In the genomic region with DNA sequence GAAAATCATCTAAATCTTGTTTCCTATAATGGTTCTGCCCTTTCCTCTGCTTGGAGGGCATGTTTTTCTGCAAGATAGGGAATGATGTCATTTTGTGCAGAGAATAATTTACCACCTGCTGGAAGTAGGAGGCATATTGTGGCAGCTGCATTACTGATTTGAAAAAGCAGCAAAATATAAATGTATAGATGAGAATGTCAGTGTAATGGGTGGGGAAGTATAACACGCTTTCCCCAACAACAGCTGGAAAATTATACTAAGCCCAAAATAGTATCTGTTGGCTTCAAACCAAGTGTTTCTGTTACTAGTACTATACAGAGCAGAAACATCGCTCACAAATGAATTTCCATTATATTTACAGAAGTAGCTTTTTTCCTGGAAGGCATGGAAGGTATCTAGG, we compare ENCODE assay signal across 19 mouse cellular contexts.
DNase-seq lines count a peak whose midpoint lies in the region; ATAC-seq and TF ChIP-seq lines count a peak whose summit lies in the region.
"Had no signal": no experiment of that assay in that cellular context is flagged by ENCODE, and none has a peak within 500 bp of the region (broad histone marks: within the 10 kb centered on the region; RNA-seq: fewer than 3 reads in every experiment).

No protein-coding gene starts in this region.

- DNase-seq in heart, postnatal 0 days (ENCODE audit: low spot score): peak; percentile 7
- no peak for DNase-seq in heart, embryonic 10.5 days (ENCODE audit: low spot score)
- DNase-seq in midbrain, embryonic 11.5 days (ENCODE audit: low spot score, missing footprints): no peak
- DNase-seq in thymus, postnatal 25 days: no peak
- DNase-seq: adrenal gland, postnatal 10 days; cerebellum, postnatal 36 days; gastrocnemius, postnatal 25 days; heart, postnatal 4 days; kidney, adult 2 months; kidney, postnatal 36 days; left cerebral cortex, postnatal 4 days; lung, postnatal 14 days had no signal

- no peaks in the 10 kb centered on the region for H3K27me3 ChIP-seq in heart, postnatal 0 days (ENCODE audit: control insufficient read depth, insufficient read depth, low read length)
- no peaks in the 10 kb centered on the region for H3K27me3 ChIP-seq in heart, embryonic 10.5 days (ENCODE audit: insufficient read depth, poor library complexity, severe bottlenecking)
- no peaks in the 10 kb centered on the region for H3K27me3 ChIP-seq in midbrain, embryonic 13.5 days
- no peaks in the 10 kb centered on the region for H3K27me3 ChIP-seq in midbrain, embryonic 11.5 days (ENCODE audit: control insufficient read depth, insufficient read depth, low read length)
- H3K27me3 ChIP-seq in hindbrain, embryonic 16.5 days (replicated peaks; ENCODE audit: control insufficient read depth, insufficient read depth, low read length): no peaks in the 10 kb centered on the region
- H3K27me3 ChIP-seq: embryonic facial prominence, embryonic 13.5 days had no signal

- no peak overlapping the region for H3K4me3 ChIP-seq in heart, postnatal 0 days (ENCODE audit: low read depth, low read length)
- no peak overlapping the region for H3K4me3 ChIP-seq in heart, embryonic 10.5 days
- no peak overlapping the region for H3K4me3 ChIP-seq in midbrain, embryonic 13.5 days (replicated peaks)
- H3K4me3 ChIP-seq in midbrain, embryonic 11.5 days (ENCODE audit: low read depth, low read length): no peak overlapping the region
- no peak overlapping the region for H3K4me3 ChIP-seq in hindbrain, embryonic 16.5 days (ENCODE audit: low read length)
- H3K4me3 ChIP-seq: embryonic facial prominence, embryonic 13.5 days had no signal

- no peak for TF ChIP-seq CTCF in heart, postnatal 0 days (IDR thresholded peaks at IDR 0.05; ENCODE audit: low read depth)

- no peak for TF ChIP-seq EP300 in heart, postnatal 0 days (IDR thresholded peaks at IDR 0.05; ENCODE audit: low read depth)

- H3K4me2 ChIP-seq in heart, postnatal 0 days (ENCODE audit: low read depth, low read length): no peak overlapping the region
- no peak overlapping the region for H3K4me2 ChIP-seq in midbrain, embryonic 13.5 days (replicated peaks)
- no peak overlapping the region for H3K4me2 ChIP-seq in midbrain, embryonic 11.5 days
- no peak overlapping the region for H3K4me2 ChIP-seq in hindbrain, embryonic 16.5 days (ENCODE audit: low read length)
- H3K4me2 ChIP-seq: embryonic facial prominence, embryonic 13.5 days; heart, embryonic 11.5 days had no signal

- no peak overlapping the region for H3K9ac ChIP-seq in heart, postnatal 0 days (replicated peaks; ENCODE audit: low read depth, low read length)
- no peak overlapping the region for H3K9ac ChIP-seq in midbrain, embryonic 13.5 days (replicated peaks)
- no peak overlapping the region for H3K9ac ChIP-seq in midbrain, embryonic 11.5 days (ENCODE audit: low read length)
- H3K9ac ChIP-seq in hindbrain, embryonic 16.5 days (ENCODE audit: low read depth, low read length): no peak overlapping the region
- H3K9ac ChIP-seq: embryonic facial prominence, embryonic 13.5 days; liver, embryonic 14.5 days had no signal

- no peaks in the 10 kb centered on the region for H3K36me3 ChIP-seq in heart, postnatal 0 days (replicated peaks; ENCODE audit: control insufficient read depth, insufficient read depth, low read length)
- H3K36me3 ChIP-seq in heart, embryonic 10.5 days: no peaks in the 10 kb centered on the region
- no peaks in the 10 kb centered on the region for H3K36me3 ChIP-seq in midbrain, embryonic 13.5 days
- H3K36me3 ChIP-seq in midbrain, embryonic 11.5 days (ENCODE audit: control insufficient read depth, insufficient read depth, low read length): no peaks in the 10 kb centered on the region
- no peaks in the 10 kb centered on the region for H3K36me3 ChIP-seq in hindbrain, embryonic 16.5 days (ENCODE audit: control insufficient read depth, insufficient read depth, low read length)
- H3K36me3 ChIP-seq: embryonic facial prominence, embryonic 13.5 days; G1E had no signal

- 21% methylated on average over 2 of the region's 2 CpGs for WGBS in heart, postnatal 0 days
- WGBS in heart, embryonic 10.5 days: 75% methylated on average over 2 of the region's 2 CpGs
- 76% methylated on average over 2 of the region's 2 CpGs for WGBS in midbrain, embryonic 13.5 days
- 95% methylated on average over 2 of the region's 2 CpGs for WGBS in midbrain, embryonic 11.5 days
- 62% methylated on average over 2 of the region's 2 CpGs for WGBS in hindbrain, embryonic 16.5 days

- H3K27ac ChIP-seq in heart, postnatal 0 days (ENCODE audit: low read depth): no peak overlapping the region
- no peak overlapping the region for H3K27ac ChIP-seq in heart, embryonic 10.5 days
- no peak overlapping the region for H3K27ac ChIP-seq in midbrain, embryonic 13.5 days
- H3K27ac ChIP-seq in midbrain, embryonic 11.5 days (ENCODE audit: low read depth, low read length): no peak overlapping the region
- H3K27ac ChIP-seq in hindbrain, embryonic 16.5 days (ENCODE audit: low read depth, low read length): no peak overlapping the region
- H3K27ac ChIP-seq: embryonic facial prominence, embryonic 13.5 days; liver, embryonic 14.5 days had no signal

- ATAC-seq in heart, postnatal 0 days (ENCODE audit: insufficient read depth, low read depth): no peak
- ATAC-seq in midbrain, embryonic 13.5 days: 0 out of 2 replicates have a peak, but pooled peaks have one; percentile 30
- ATAC-seq in midbrain, embryonic 11.5 days (ENCODE audit: low FRiP score): no peak
- ATAC-seq in hindbrain, embryonic 16.5 days: peak; percentile 73
- ATAC-seq in erythroblast, adult 5-6 weeks (replicated peaks; ENCODE audit: low FRiP score, poor library complexity, severe bottlenecking): no peak

- 0 out of 2 replicates have a peak, but pooled peaks cover 6% of the 10 kb centered on the region for H3K4me1 ChIP-seq in heart, postnatal 0 days (ENCODE audit: control insufficient read depth, insufficient read depth)
- no peaks in the 10 kb centered on the region for H3K4me1 ChIP-seq in heart, embryonic 10.5 days
- no peaks in the 10 kb centered on the region for H3K4me1 ChIP-seq in midbrain, embryonic 13.5 days (replicated peaks)
- no peaks in the 10 kb centered on the region for H3K4me1 ChIP-seq in midbrain, embryonic 11.5 days (ENCODE audit: control insufficient read depth, insufficient read depth, low read length)
- H3K4me1 ChIP-seq in hindbrain, embryonic 16.5 days (ENCODE audit: control insufficient read depth, insufficient read depth, low read depth, low read length): no peaks in the 10 kb centered on the region
- H3K4me1 ChIP-seq: embryonic facial prominence, embryonic 13.5 days had no signal

- no peaks in the 10 kb centered on the region for H3K9me3 ChIP-seq in heart, postnatal 0 days (replicated peaks; ENCODE audit: control insufficient read depth, low read length)
- no peaks in the 10 kb centered on the region for H3K9me3 ChIP-seq in heart, embryonic 10.5 days
- H3K9me3 ChIP-seq in midbrain, embryonic 13.5 days: no peaks in the 10 kb centered on the region
- no peaks in the 10 kb centered on the region for H3K9me3 ChIP-seq in midbrain, embryonic 11.5 days (ENCODE audit: control insufficient read depth, low read length)
- no peaks in the 10 kb centered on the region for H3K9me3 ChIP-seq in hindbrain, embryonic 16.5 days (ENCODE audit: control insufficient read depth, low read length)
- H3K9me3 ChIP-seq: embryonic facial prominence, embryonic 13.5 days; G1E had no signal

Comparison
In these comparisons a context has a peak if more than half of its experiments do, and no peak if none do; other contexts are left out.
1. ATAC-seq: peak in midbrain, embryonic 13.5 days (single experiment) and hindbrain, embryonic 16.5 days (single experiment); none in heart, postnatal 0 days (single experiment), midbrain, embryonic 11.5 days (single experiment) and erythroblast, adult 5-6 weeks (single experiment).